Mouse (Mus musculus): ENCODE results near the gene Ifrd1. TPM values are rescaled to one million over a fixed set of nuclear protein-coding genes. Genes with fewer than 3 reads are reported as not detected.
"Not testable (repeated sequence)": the region's sequence is repeated elsewhere in the genome, so short reads cannot be mapped to it uniquely, and the experiment has no call there.

Gene Ifrd1
- polyA plus RNA-seq, 1 experiment from 2014 or later, result 171 TPM

DNA sequence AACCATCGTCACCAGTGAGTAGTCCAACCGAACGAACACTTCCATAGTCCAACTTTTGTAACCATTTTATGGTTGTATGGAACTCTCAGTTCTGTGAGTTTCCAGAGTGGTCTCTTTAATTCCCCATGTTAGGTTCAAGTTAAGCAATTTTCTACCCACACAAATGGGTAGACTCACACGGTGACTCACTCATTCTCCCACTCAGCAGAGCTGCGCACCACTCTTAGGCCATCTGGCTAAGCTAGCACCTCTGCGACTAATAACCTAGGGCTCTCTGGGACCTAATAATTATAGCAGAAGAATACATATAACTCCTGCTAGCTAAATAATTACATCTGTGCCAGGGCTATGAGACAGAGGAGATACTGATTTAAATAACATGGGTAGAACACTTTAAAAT is 14.7 kb upstream of the Ifrd1 start:
- Histone ChIP-seq H3K4me3 (ENCODE audit: low read depth, low read length) (no peak overlapping the region), H3K4me2 (ENCODE audit: low read depth) (no peak overlapping the region), H3K4me1 (ENCODE audit: control insufficient read depth, insufficient read depth, low read length) (no peaks in the 10 kb centered on the region), H3K27me3 (ENCODE audit: control insufficient read depth, insufficient read depth, low read length) (no peaks in the 10 kb centered on the region), H3K27ac (ENCODE audit: low read depth, low read length) (no peak overlapping the region), H3K36me3 (ENCODE audit: control insufficient read depth, insufficient read depth, low read length) (no peaks in the 10 kb centered on the region), H3K9me3 (ENCODE audit: control insufficient read depth, low read length) (no peaks in the 10 kb centered on the region), H3K9ac (ENCODE audit: low read length) (no peak overlapping the region)
- ATAC-seq (ENCODE audit: insufficient read depth, low FRiP score, low TSS enrichment) (no peak), DNase-seq (ENCODE audit: low spot score) (no peak)
- WGBS, result 94% methylated on average over 6 of the region's 6 CpGs

GRCm38 (mm10) chr12:40258462-40259000 is 10.2 kb upstream of the Ifrd1 start:
- Histone ChIP-seq H3K9ac (ENCODE audit: low read length) (no peak overlapping the region), H3K4me1 (ENCODE audit: control insufficient read depth, insufficient read depth, low read length) (no peaks in the 10 kb centered on the region), H3K4me3 (ENCODE audit: low read depth, low read length) (no peak overlapping the region), H3K27ac (ENCODE audit: low read depth, low read length) (no peak overlapping the region), H3K36me3 (ENCODE audit: control insufficient read depth, insufficient read depth, low read length) (no peaks in the 10 kb centered on the region), H3K4me2 (ENCODE audit: low read depth) (no peak overlapping the region), H3K27me3 (ENCODE audit: control insufficient read depth, insufficient read depth, low read length) (no peaks in the 10 kb centered on the region), H3K9me3 (ENCODE audit: control insufficient read depth, low read length) (no peaks in the 10 kb centered on the region)
- 93% methylated on average over 6 of the region's 6 CpGs for WGBS
- ATAC-seq (ENCODE audit: insufficient read depth, low FRiP score, low TSS enrichment), result no peak
- DNase-seq (ENCODE audit: low spot score), result no peak

DNA sequence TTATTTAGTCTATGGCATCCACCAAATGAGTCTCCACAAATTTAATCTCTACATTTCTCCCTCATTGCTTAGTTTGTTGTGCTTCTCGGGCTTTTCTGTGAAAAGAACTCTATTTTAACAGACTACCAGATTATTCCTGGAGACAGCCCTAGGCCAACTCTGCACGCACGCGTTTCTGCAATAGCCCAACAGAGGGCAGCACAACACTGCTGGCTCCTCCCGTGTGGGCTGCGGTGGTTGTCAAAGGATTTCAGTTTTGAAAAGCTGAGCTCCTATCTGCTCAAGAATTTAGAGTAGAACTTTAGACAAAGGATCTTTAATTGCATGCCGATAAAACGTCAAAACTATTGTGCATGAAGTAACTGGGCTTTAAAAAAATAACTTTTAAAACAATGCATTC is 8.9 kb upstream of the Ifrd1 start:
- WGBS, result 6% methylated on average over 8 of the region's 8 CpGs
- DNase-seq (ENCODE audit: low spot score), result peak; percentile 86
- peak; percentile 69 for ATAC-seq (ENCODE audit: insufficient read depth, low FRiP score, low TSS enrichment)
- Histone ChIP-seq H3K27ac (ENCODE audit: low read depth, low read length) (no peak overlapping the region), H3K9ac (ENCODE audit: low read length) (no peak overlapping the region), H3K9me3 (ENCODE audit: control insufficient read depth, low read length) (no peaks in the 10 kb centered on the region), H3K4me2 (ENCODE audit: low read depth) (no peak overlapping the region), H3K36me3 (ENCODE audit: control insufficient read depth, insufficient read depth, low read length) (no peaks in the 10 kb centered on the region), H3K4me3 (ENCODE audit: low read depth, low read length) (no peak overlapping the region), H3K27me3 (ENCODE audit: control insufficient read depth, insufficient read depth, low read length) (no peaks in the 10 kb centered on the region), H3K4me1 (ENCODE audit: control insufficient read depth, insufficient read depth, low read length) (no peaks in the 10 kb centered on the region)

- DNase-seq (ENCODE audit: low spot score) (no peak), ATAC-seq (ENCODE audit: insufficient read depth, low FRiP score, low TSS enrichment) (no peak)
- Histone ChIP-seq H3K27me3 (ENCODE audit: control insufficient read depth, insufficient read depth, low read length) (no peaks in the 10 kb centered on the region), H3K27ac (ENCODE audit: low read depth, low read length) (no peak overlapping the region), H3K36me3 (ENCODE audit: control insufficient read depth, insufficient read depth, low read length) (no peaks in the 10 kb centered on the region), H3K4me3 (ENCODE audit: low read depth, low read length) (no peak overlapping the region), H3K4me2 (ENCODE audit: low read depth) (no peak overlapping the region), H3K9ac (ENCODE audit: low read length) (no peak overlapping the region), H3K9me3 (ENCODE audit: control insufficient read depth, low read length) (no peaks in the 10 kb centered on the region), H3K4me1 (ENCODE audit: control insufficient read depth, insufficient read depth, low read length) (no peaks in the 10 kb centered on the region)
- WGBS, result 88% methylated on average over 2 of the region's 2 CpGs
Observed at GRCm38 (mm10) chr12:40256543-40256942, 8.2 kb upstream of the Ifrd1 start.

DNA sequence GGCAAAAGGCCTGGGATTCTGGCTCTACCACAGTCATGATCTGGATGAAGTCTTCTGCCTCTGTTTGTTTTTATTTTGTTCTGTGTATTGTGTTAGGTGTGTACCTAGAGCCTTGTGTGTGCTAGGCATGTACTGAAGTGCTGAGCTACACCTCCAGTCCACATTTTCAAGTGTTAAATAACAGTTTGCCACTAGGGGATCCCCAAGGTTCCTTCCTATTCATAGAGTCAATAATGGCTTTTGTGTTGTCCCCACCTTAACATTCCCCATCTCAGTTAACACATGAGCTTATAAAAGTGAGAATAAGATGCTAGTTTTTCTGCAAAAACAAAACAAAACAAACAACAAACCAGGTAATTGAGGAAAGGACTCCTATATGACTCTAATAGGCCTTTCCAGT is 7.7 kb upstream of the Ifrd1 start:
- no peak overlapping the region for H3K4me2 ChIP-seq (ENCODE audit: low read depth)
- H3K9me3 ChIP-seq (ENCODE audit: control insufficient read depth, low read length), result no peaks in the 10 kb centered on the region
- no peak for ATAC-seq (ENCODE audit: insufficient read depth, low FRiP score, low TSS enrichment)
- no peaks in the 10 kb centered on the region for H3K36me3 ChIP-seq (ENCODE audit: control insufficient read depth, insufficient read depth, low read length)
- no peak for DNase-seq (ENCODE audit: low spot score)
- no peak overlapping the region for H3K4me3 ChIP-seq (ENCODE audit: low read depth, low read length)
- H3K9ac ChIP-seq (ENCODE audit: low read length), result no peak overlapping the region
- no peak overlapping the region for H3K27ac ChIP-seq (ENCODE audit: low read depth, low read length)
- no peaks in the 10 kb centered on the region for H3K4me1 ChIP-seq (ENCODE audit: control insufficient read depth, insufficient read depth, low read length)
- H3K27me3 ChIP-seq (ENCODE audit: control insufficient read depth, insufficient read depth, low read length), result no peaks in the 10 kb centered on the region

- H3K9ac ChIP-seq (ENCODE audit: low read length); H3K27me3 ChIP-seq (ENCODE audit: control insufficient read depth, insufficient read depth, low read length); ATAC-seq (ENCODE audit: insufficient read depth, low FRiP score, low TSS enrichment); H3K4me3 ChIP-seq (ENCODE audit: low read depth, low read length); H3K4me2 ChIP-seq (ENCODE audit: low read depth); H3K4me1 ChIP-seq (ENCODE audit: control insufficient read depth, insufficient read depth, low read length); H3K27ac ChIP-seq (ENCODE audit: low read depth, low read length); DNase-seq (ENCODE audit: low spot score); H3K36me3 ChIP-seq (ENCODE audit: control insufficient read depth, insufficient read depth, low read length); H3K9me3 ChIP-seq (ENCODE audit: control insufficient read depth, low read length): not testable (repeated sequence)
- 89% methylated on average over 4 of the region's 4 CpGs for WGBS
Observed at GRCm38 (mm10) chr12:40255310-40255709, 7.0 kb upstream of the Ifrd1 start.

DNA sequence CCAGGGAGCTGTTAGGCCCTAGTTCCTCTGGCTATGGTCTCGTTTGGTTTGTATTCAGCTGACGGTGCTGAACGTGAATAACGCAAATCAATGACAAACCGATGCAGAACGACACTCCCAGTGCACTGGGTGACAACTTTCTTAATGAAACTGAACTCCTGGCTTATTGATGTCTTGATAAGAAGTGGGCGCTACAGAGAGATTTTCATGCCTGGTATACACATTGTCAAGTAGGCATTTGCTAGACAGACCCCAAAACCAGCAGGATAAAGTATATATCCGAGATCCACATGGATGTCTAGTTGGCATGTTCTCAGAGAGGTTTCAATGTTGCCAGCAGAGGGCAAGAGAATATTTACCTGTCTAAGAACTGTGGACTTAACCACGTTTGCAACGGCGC is 6.4 kb upstream of the Ifrd1 start:
- Histone ChIP-seq H3K4me2 (ENCODE audit: low read depth) (no peak overlapping the region), H3K4me3 (ENCODE audit: low read depth, low read length) (no peak overlapping the region), H3K27me3 (ENCODE audit: control insufficient read depth, insufficient read depth, low read length) (no peaks in the 10 kb centered on the region), H3K36me3 (ENCODE audit: control insufficient read depth, insufficient read depth, low read length) (no peaks in the 10 kb centered on the region), H3K4me1 (ENCODE audit: control insufficient read depth, insufficient read depth, low read length) (no peaks in the 10 kb centered on the region), H3K27ac (ENCODE audit: low read depth, low read length) (no peak overlapping the region), H3K9me3 (ENCODE audit: control insufficient read depth, low read length) (no peaks in the 10 kb centered on the region), H3K9ac (ENCODE audit: low read length) (no peak overlapping the region)
- ATAC-seq (ENCODE audit: insufficient read depth, low FRiP score, low TSS enrichment), result no peak
- no peak for DNase-seq (ENCODE audit: low spot score)
- WGBS, result 86% methylated on average over 11 of the region's 11 CpGs

DNA sequence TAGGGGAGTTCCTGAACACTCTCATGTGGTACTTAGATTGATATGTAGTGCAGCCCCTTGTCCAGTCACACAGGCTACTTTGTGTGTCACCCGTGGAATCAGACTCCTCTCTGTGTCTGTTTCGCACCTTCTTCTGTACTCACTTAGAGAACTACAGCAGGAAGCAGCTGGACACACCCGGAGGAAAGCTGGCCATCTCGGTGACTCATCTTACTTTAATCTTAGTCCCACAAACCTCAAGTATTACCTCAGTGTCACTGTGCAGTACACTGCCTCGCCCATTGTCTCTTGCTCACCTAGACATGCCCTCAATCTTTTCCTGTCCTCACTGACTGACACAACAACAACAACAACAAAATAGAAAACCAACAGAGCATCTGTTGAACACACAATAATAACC is 4.9 kb upstream of the Ifrd1 start:
- Histone ChIP-seq H3K27me3 (ENCODE audit: control insufficient read depth, insufficient read depth, low read length) (no peaks in the 10 kb centered on the region), H3K4me2 (ENCODE audit: low read depth) (no peak overlapping the region), H3K27ac (ENCODE audit: low read depth, low read length) (no peak overlapping the region), H3K4me3 (ENCODE audit: low read depth, low read length) (no peak overlapping the region), H3K4me1 (ENCODE audit: control insufficient read depth, insufficient read depth, low read length) (no peaks in the 10 kb centered on the region), H3K9ac (ENCODE audit: low read length) (no peak overlapping the region), H3K36me3 (ENCODE audit: control insufficient read depth, insufficient read depth, low read length) (no peaks in the 10 kb centered on the region), H3K9me3 (ENCODE audit: control insufficient read depth, low read length) (no peaks in the 10 kb centered on the region)
- no peak for ATAC-seq (ENCODE audit: insufficient read depth, low FRiP score, low TSS enrichment)
- WGBS, result 86% methylated on average over 5 of the region's 5 CpGs
- no peak for DNase-seq (ENCODE audit: low spot score)

- Histone ChIP-seq H3K36me3 (ENCODE audit: control insufficient read depth, insufficient read depth, low read length) (no peaks in the 10 kb centered on the region), H3K4me2 (ENCODE audit: low read depth) (no peak overlapping the region), H3K27me3 (ENCODE audit: control insufficient read depth, insufficient read depth, low read length) (no peaks in the 10 kb centered on the region), H3K4me1 (ENCODE audit: control insufficient read depth, insufficient read depth, low read length) (no peaks in the 10 kb centered on the region), H3K9me3 (ENCODE audit: control insufficient read depth, low read length) (no peaks in the 10 kb centered on the region), H3K9ac (ENCODE audit: low read length) (no peak overlapping the region), H3K27ac (ENCODE audit: low read depth, low read length) (no peak overlapping the region), H3K4me3 (ENCODE audit: low read depth, low read length) (no peak overlapping the region)
- ATAC-seq (ENCODE audit: insufficient read depth, low FRiP score, low TSS enrichment), result peak; percentile 62; the same call in 1 of the 2 replicates
- peak; percentile 26 for DNase-seq (ENCODE audit: low spot score)
Observed at GRCm38 (mm10) chr12:40250256-40250655, 2.0 kb upstream of the Ifrd1 start.
